Mouse (Mus musculus): Measurements from ENCODE around the gene Tnfaip3.
A peak's percentile ranks its signal among the peaks of the same experiment; 100 is the strongest.

Gene Tnfaip3

GRCm38 (mm10) chr10:18964856-18965255, 50.6 kb downstream of the Tnfaip3 start:
- peak in 1 of 2 experiments; percentile 19 for DNase-seq

- DNase-seq, result no peak
Measured at GRCm38 (mm10) chr10:18959777-18960492, 55.5 kb downstream of the Tnfaip3 start.

GRCm38 (mm10) chr10:18953706-18954071, 61.8 kb downstream of the Tnfaip3 start:
- DNase-seq, result no peak

GRCm38 (mm10) chr10:18953011-18953705, 62.3 kb downstream of the Tnfaip3 start:
- peak; percentile 48 to 78 for DNase-seq

Data from thymus, adult 18-20 months (tissue).